Comparison of ENCODE assay signal across 10 mouse cellular contexts in genomic region chr10:5800490-5800889, GRCm38 (mm10). TPM values are rescaled to one million over a fixed set of nuclear protein-coding genes. Genes with fewer than 3 reads are reported as not detected.
DNase-seq lines count a peak whose midpoint lies in the region; ATAC-seq lines count a peak whose summit lies in the region.
"Had no signal": no experiment of that assay in that cellular context is flagged by ENCODE, and none has a peak within 500 bp of the region (broad histone marks: within the 10 kb centered on the region; RNA-seq: fewer than 3 reads in every experiment).

No protein-coding gene starts in this region.

- WGBS in liver, embryonic 15.5 days (ENCODE audit: insufficient replicate concordance) = 90% methylated on average over 1 of the region's 1 CpGs

- peaks cover 2% of the 10 kb centered on the region; the same call in 1 of the 2 replicates for H3K9me3 ChIP-seq in erythroblast, embryonic 14.5 days (ENCODE audit: control insufficient read depth, low read length)
- no peaks in the 10 kb centered on the region for H3K9me3 ChIP-seq in liver, embryonic 15.5 days (replicated peaks)
- H3K9me3 ChIP-seq: midbrain, embryonic 15.5 days had no signal

- H3K4me2 ChIP-seq in liver, embryonic 15.5 days = peak overlapping the region; percentile 85; the same call in 1 of the 2 replicates
- H3K4me2 ChIP-seq: midbrain, embryonic 15.5 days had no signal

- ATAC-seq in erythroblast, adult 5-6 weeks (replicated peaks; ENCODE audit: low FRiP score, poor library complexity, severe bottlenecking) = no peak
- ATAC-seq in liver, embryonic 15.5 days (ENCODE audit: insufficient read depth) = no peak
- ATAC-seq: inflammation-experienced regulatory T-cells, adult 6 months; midbrain, embryonic 15.5 days had no signal

- no peaks in the 10 kb centered on the region for H3K27me3 ChIP-seq in erythroblast, embryonic 14.5 days (ENCODE audit: control insufficient read depth)
- H3K27me3 ChIP-seq in liver, embryonic 15.5 days = no peaks in the 10 kb centered on the region
- H3K27me3 ChIP-seq: midbrain, embryonic 15.5 days had no signal

- peaks cover 31% of the 10 kb centered on the region for H3K4me1 ChIP-seq in erythroblast, embryonic 14.5 days (ENCODE audit: control insufficient read depth)
- H3K4me1 ChIP-seq in liver, embryonic 15.5 days (replicated peaks) = peaks cover 25% of the 10 kb centered on the region

- DNase-seq in kidney, postnatal 14 days = peak; percentile 26
- no peak for DNase-seq in kidney, adult 8-10 months
- peak; percentile 49 for DNase-seq in CD4-positive helper T cell, adult 2 months (ENCODE audit: low read depth, low spot score)
- DNase-seq in urinary bladder, postnatal 4 days (ENCODE audit: low spot score in 2 of 2) = no peak
- DNase-seq in adrenal gland, adult 2 months = no peak

- peaks cover 78% of the 10 kb centered on the region for H3K36me3 ChIP-seq in erythroblast, embryonic 14.5 days (ENCODE audit: control insufficient read depth)
- peaks cover 66% of the 10 kb centered on the region for H3K36me3 ChIP-seq in liver, embryonic 15.5 days (replicated peaks)
- H3K36me3 ChIP-seq: midbrain, embryonic 15.5 days had no signal

- no peak overlapping the region for H3K9ac ChIP-seq in liver, embryonic 15.5 days
- H3K9ac ChIP-seq: midbrain, embryonic 15.5 days had no signal

- H3K27ac ChIP-seq in liver, embryonic 15.5 days (replicated peaks) = no peak overlapping the region
- H3K27ac ChIP-seq: midbrain, embryonic 15.5 days had no signal

- H3K4me3 ChIP-seq in erythroblast, embryonic 14.5 days (replicated peaks) = peak overlapping the region; percentile 99
- H3K4me3 ChIP-seq in liver, embryonic 15.5 days (replicated peaks) = no peak overlapping the region
- H3K4me3 ChIP-seq: midbrain, embryonic 15.5 days had no signal

RNA-seq across cellular contexts. Expression of gene Fbxo5, which starts 4.9 kb away (rescaled TPM):
- polyA plus RNA-seq in erythroblast, embryonic 14.5 days (2012) = 2.7 and 3.4 TPM in 2 replicates
- total RNA-seq in erythroblast, adult 5-6 weeks (2015; ENCODE audit: low replicate concordance) = 36.2 and 37.9 TPM in 2 replicates
- 23.9 and 53.4 TPM in 2 replicates for total RNA-seq in erythroblast, adult 5-6 weeks (2017; ENCODE audit: low replicate concordance)
- 82.7 and 89.3 TPM in 2 replicates for polyA plus RNA-seq in liver, embryonic 15.5 days (2015; fragmentation: Nextera tagmentation; extraction: Ambion mirVana)
- total RNA-seq in adrenal gland, adult 2 months (2021) = 1 to 10 TPM; 1.8 to 1.9 TPM
- 0.37 and 0.49 TPM in 2 replicates for polyA plus RNA-seq in adrenal gland, adult 2 months (2012; rRNA removed)

RNA-seq across cellular contexts. Expression of gene Mtrf1l, which starts 23.2 kb away (rescaled TPM):
- polyA plus RNA-seq in erythroblast, embryonic 14.5 days (2012) = 0.15 and 0.25 TPM in 2 replicates
- total RNA-seq in erythroblast, adult 5-6 weeks (2015; ENCODE audit: low replicate concordance) = 1.7 and 20.2 TPM in 2 replicates
- total RNA-seq in erythroblast, adult 5-6 weeks (2017; ENCODE audit: low replicate concordance) = 8.6 and 19.3 TPM in 2 replicates
- polyA plus RNA-seq in liver, embryonic 15.5 days (2015; fragmentation: Nextera tagmentation; extraction: Ambion mirVana) = 6.0 and 6.6 TPM in 2 replicates
- total RNA-seq in adrenal gland, adult 2 months (2021) = 10 to 100 TPM; 10.6 to 11.4 TPM
- 3.6 and 4.6 TPM in 2 replicates for polyA plus RNA-seq in adrenal gland, adult 2 months (2012; rRNA removed)

Comparison
In these comparisons a context has a peak if more than half of its experiments do, and no peak if none do; other contexts are left out.
1. DNase-seq: peak in kidney, postnatal 14 days (single experiment) and CD4-positive helper T cell, adult 2 months (single experiment); none in kidney, adult 8-10 months (0 of 2), urinary bladder, postnatal 4 days (0 of 2) and adrenal gland, adult 2 months (single experiment).
2. RNA of gene Fbxo5, which starts 4.9 kb away (polyA plus RNA-seq): 82.7 to 89.3 TPM in liver, embryonic 15.5 days; 2.7 to 3.4 TPM in erythroblast, embryonic 14.5 days and 0.37 to 0.49 TPM in adrenal gland, adult 2 months; every median in the first group is over 10 times any median in the second.